Mouse (Mus musculus) thymus, adult 2 months (tissue): Measurements from ENCODE around the gene Myo9b. TPM values are rescaled to one million over a fixed set of nuclear protein-coding genes. Genes with fewer than 3 reads are reported as not detected.

Source experiments
- DNase-seq: peaks from one replicate; pipeline ENCODE4 v3.0.0; 2021
- H3K27ac ChIP-seq: fragments of 200-500 bp; 2 replicates; pipeline ENCODE4 v1.5.1; 2012; ENCODE audit warnings: low read length, control low read depth; ENCODE audit not compliant: control insufficient read depth, insufficient read depth
- H3K27me3 ChIP-seq: fragments of 200-500 bp; 2 replicates; pipeline ENCODE4 v1.6.1; 2012; ENCODE audit warnings: mild to moderate bottlenecking, low read length, moderate library complexity, mixed read lengths; ENCODE audit not compliant: control insufficient read depth, insufficient read depth
- H3K36me3 ChIP-seq: fragments of 200-500 bp; 2 replicates; pipeline ENCODE4 v1.6.1; 2012; ENCODE audit warnings: mild to moderate bottlenecking, low read length, moderate library complexity; ENCODE audit not compliant: control insufficient read depth, insufficient read depth
- H3K4me1 ChIP-seq: fragments of 200-500 bp; replicated peaks from 2 replicates; pipeline ENCODE4 v1.6.1; 2012; ENCODE audit warnings: low read length; ENCODE audit not compliant: control insufficient read depth, insufficient read depth
- H3K4me3 ChIP-seq: fragments of 200-500 bp; 2 replicates; pipeline ENCODE4 v1.5.1; 2012; ENCODE audit warnings: mild to moderate bottlenecking, low read length, control low read depth, moderate library complexity; ENCODE audit not compliant: control insufficient read depth, insufficient read depth
- CTCF ChIP-seq: fragments of 200-500 bp; IDR thresholded peaks from 2 replicates; pipeline ENCODE4 v1.5.1; 2012; ENCODE audit warnings: mild to moderate bottlenecking, control low read depth, low read length, moderate library complexity, borderline replicate concordance; ENCODE audit not compliant: control insufficient read depth, poor library complexity, insufficient read depth; ENCODE audit errors: extremely low read depth
- POLR2A ChIP-seq: fragments of 200-500 bp; IDR thresholded peaks from 2 replicates; pipeline ENCODE4 v1.6.1; 2012; ENCODE audit warnings: mild to moderate bottlenecking, low read length, control low read depth, moderate library complexity; ENCODE audit not compliant: control insufficient read depth, poor library complexity, insufficient read depth; ENCODE audit errors: extremely low read depth
- WGBS: fragments of 180-500 bp; shearing (Covaris S2); methylation state at CpG from one replicate; pipeline ENCODE4 v1.1.7; 2018; 5-methylcytosine and 5-hydroxymethylcytosine counted together
- polyA plus RNA-seq: library from polyadenylated mRNA; depleted of rRNA; stranded (reverse); fragments of >200 nt; gene quantifications from 2 replicates; pipeline ENCODE4 v1.2.3, GENCODE M21; 2012

The Myo9b gene
- polyA plus RNA-seq, 1 experiment, result 82.5 TPM

DNA sequence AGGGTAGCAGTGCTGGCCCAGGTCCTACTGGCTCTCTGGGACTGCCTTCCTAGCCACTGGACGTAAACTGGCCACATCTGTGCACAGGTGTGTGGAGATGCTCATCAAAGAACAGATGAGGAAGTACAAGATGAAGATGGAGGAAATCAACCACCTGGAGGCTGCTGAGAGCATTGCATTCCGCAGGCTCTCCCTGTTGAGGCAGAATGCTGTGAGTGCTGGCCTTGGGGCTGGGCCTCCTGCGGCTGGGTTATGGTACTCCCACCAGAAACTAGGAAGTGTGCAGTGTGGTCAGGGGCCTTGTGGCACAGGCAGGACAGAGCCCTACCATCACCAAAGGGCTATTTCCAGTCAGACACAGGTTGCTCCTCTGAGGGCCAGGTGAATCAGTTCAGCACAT lies 85.5 kb downstream of the Myo9b start:
- no peaks in the 10 kb centered on the region for H3K4me1 ChIP-seq
- no peaks in the 10 kb centered on the region for H3K27me3 ChIP-seq
- no peak overlapping the region for H3K27ac ChIP-seq
- peaks cover 47% of the 10 kb centered on the region for H3K36me3 ChIP-seq
- H3K4me3 ChIP-seq, result no peak overlapping the region
- no peak for DNase-seq
- WGBS, result 93% methylated on average over 3 of the region's 3 CpGs
- no peak for TF ChIP-seq CTCF
- TF ChIP-seq POLR2A, result no peak

DNA sequence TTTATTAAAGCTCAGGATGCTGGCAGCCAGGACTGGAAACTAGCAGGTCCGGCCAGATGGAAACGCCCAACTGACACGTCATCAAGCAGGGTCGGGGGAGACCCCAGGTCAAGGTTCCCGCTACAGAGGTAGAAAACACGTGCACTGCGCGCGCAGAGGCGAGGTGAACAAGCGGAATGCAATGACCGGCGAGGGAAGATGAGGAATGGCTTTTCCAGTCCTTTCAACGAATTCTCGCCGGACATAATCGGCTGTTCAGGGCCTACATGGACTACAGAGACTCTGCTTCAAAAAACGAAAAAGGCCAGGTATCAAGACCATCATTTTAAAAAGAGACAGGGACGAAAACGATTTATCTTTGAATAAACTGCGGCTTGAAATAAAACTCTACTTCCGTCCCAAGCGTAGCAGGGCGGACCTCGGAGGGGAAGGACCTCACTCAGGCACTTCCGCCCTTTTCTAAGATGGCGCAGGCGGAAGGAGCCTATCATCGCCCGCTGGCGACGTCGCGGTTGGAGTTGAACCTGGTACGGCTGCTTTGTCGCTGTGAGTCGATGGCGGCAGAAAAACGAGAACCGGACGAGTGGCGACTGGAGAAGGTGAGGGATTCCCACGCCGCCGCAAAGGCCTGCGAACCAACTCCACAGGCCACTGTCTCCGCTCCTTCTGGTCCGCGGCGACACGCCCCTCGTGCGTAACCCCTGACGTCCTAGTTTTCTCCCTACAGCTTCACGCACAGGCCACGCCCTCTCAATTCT lies 94.4 kb downstream of the Myo9b start, which contains the start of gene Use1:
Gene Use1 (plus strand): TSS at position 78 of the 758 bp plus-strand sequence.
- H3K4me1 ChIP-seq, result peaks cover 11% of the 10 kb centered on the region
- peak within 1 kb of the TSS; percentile 73 for H3K4me3 ChIP-seq
- H3K27me3 ChIP-seq, result no peaks in the 10 kb centered on the region
- no peaks in the 10 kb centered on the region for H3K36me3 ChIP-seq
- WGBS, result under 1% methylated on average over 56 of the region's 56 CpGs
- DNase-seq, result peak; percentile 92
- peak within 1 kb of the TSS; percentile 62 for H3K27ac ChIP-seq
- TF ChIP-seq CTCF (no peak), POLR2A (peak; percentile 40; the same call in 1 of the 2 replicates)

DNA sequence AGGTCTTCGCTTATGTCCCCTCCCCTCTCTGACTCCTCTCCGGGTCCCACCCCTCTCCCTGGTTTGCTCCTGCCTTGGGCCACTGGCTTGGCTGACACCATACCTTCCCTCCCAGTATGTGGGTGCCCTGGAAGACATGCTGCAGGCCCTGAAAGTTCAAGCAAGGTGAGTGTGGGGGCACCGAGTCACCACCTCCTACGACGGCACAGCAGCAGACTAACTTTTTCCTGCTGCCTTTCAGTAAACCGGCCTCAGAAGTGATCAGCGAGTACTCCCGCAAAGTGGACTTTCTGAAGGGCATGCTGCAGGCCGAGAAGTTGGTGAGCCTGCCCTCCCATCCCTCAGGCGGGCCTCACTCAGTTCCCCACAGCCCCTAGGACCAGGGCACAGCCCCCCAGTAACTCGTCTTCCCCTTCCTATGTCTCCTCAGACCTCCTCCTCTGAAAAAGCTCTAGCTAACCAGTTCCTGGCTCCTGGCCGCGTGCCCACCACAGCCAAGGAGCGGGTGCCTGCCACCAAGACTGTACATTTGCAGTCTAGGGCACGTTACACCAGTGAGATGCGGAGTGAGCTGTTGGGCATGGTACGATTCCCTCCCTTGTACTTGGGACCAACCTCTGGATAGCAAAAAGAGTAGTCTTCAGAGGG lies 95.1 kb downstream of the Myo9b start:
- Histone ChIP-seq H3K4me1 (peaks cover 16% of the 10 kb centered on the region), H3K36me3 (no peaks in the 10 kb centered on the region), H3K27ac (peak overlapping the region; percentile 4; the same call in 1 of the 2 replicates), H3K4me3 (peak overlapping the region; percentile 73), H3K27me3 (no peaks in the 10 kb centered on the region)
- DNase-seq, result no peak
- TF ChIP-seq POLR2A, result no peak
- no peak for TF ChIP-seq CTCF
- WGBS, result 25% methylated on average over 17 of the region's 17 CpGs

DNA sequence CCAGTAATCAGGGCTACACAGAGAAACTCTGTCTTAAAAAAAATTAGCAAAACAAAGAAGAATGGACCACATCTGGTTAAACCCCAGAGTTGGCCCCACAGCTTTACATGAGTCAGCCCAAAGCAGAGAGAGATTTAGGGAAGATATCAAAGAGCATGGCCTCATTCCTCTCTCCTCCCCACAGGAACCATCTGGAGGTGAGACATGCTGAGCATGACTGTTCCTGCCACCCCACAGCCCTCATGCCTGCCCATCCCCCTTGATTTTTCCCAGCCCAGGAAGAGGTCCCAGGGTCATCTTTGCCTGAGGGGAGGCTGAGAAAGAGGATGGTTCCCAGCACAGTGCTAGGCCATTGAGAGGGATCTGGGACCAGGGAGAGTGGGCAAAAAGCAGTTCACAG lies 95.9 kb downstream of the Myo9b start:
- Histone ChIP-seq H3K36me3 (no peaks in the 10 kb centered on the region), H3K27ac (no peak overlapping the region), H3K4me1 (peaks cover 16% of the 10 kb centered on the region), H3K4me3 (no peak overlapping the region), H3K27me3 (no peaks in the 10 kb centered on the region)
- TF ChIP-seq POLR2A (no peak), CTCF (no peak)
- no peak for DNase-seq

DNA sequence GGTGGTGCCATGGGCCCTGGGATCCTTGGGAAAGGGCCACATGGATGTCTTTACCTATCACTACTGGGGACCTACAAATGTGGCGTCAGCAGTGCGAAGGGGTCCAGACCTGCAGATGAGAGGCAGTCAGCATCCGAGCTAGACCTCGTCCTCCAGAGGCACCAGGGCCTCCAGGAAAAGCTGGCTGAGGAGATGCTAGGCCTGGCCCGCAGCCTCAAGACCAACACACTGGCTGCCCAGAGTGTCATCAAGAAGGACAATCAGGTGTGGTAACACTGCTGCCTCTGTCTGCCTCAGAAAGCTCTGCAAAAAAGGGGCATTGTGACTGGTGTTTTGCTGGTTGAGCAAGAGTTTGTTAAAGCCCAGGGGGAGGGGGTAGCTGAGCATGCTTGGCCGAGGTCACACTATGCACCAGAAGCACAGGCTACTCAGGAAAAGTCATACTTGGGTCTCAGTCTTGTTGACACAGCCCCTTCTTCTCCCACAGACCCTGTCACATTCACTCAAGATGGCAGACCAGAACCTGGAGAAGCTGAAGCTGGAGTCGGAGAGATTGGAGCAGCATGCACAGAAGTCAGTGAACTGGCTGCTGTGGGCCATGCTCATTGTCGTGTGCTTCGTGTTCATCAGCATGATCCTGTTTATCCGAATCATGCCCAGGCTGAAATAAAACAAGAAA lies 96.7 kb downstream of the Myo9b start:
- Histone ChIP-seq H3K27ac (no peak overlapping the region), H3K4me3 (no peak overlapping the region), H3K36me3 (no peaks in the 10 kb centered on the region), H3K27me3 (no peaks in the 10 kb centered on the region), H3K4me1 (peaks cover 16% of the 10 kb centered on the region)
- 96% methylated on average over 10 of the region's 10 CpGs for WGBS
- DNase-seq, result no peak
- no peak for TF ChIP-seq POLR2A
- TF ChIP-seq CTCF, result no peak

DNA sequence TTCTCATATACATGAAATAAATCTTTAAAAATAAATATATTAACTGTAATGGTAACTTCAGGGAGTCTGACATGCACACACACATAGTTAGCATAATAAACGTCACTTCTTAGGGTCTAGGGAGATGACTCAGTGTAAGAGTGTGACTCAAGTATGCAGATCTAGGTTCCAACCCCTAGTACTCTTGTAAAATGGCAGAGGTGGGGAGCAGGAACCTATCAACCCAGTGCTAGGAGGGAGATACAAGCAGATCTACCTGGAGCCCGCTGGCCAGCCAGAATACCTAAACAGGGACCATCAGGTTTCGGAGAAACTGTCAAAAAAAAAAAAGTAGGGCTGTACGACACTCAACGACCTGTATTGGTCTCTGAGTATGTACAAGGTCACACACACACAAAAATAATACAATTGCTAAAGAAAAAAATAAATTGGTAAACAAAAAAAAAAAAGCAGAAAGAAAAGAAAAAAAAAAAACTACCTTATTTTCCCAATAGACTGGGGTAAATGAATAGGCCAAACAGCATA lies 98.3 kb downstream of the Myo9b start:
- TF ChIP-seq CTCF (no peak), POLR2A (no peak)
- no peak for DNase-seq
- 28% methylated on average over 5 of the region's 5 CpGs for WGBS
- H3K27ac ChIP-seq, result no peak overlapping the region
- no peaks in the 10 kb centered on the region for H3K27me3 ChIP-seq
- no peaks in the 10 kb centered on the region for H3K36me3 ChIP-seq
- H3K4me3 ChIP-seq, result no peak overlapping the region
- peaks cover 20% of the 10 kb centered on the region for H3K4me1 ChIP-seq
